Mouse (Mus musculus): ENCODE measurements around the gene Pitpnc1. TPM values are rescaled to one million over a fixed set of nuclear protein-coding genes. Genes with fewer than 3 reads are reported as not detected.
A peak's percentile ranks its signal among the peaks of the same experiment; 100 is the strongest.

Pitpnc1 gene
- polyA plus RNA-seq, 1 experiment from 2014 or later, result 32.1 TPM

DNA sequence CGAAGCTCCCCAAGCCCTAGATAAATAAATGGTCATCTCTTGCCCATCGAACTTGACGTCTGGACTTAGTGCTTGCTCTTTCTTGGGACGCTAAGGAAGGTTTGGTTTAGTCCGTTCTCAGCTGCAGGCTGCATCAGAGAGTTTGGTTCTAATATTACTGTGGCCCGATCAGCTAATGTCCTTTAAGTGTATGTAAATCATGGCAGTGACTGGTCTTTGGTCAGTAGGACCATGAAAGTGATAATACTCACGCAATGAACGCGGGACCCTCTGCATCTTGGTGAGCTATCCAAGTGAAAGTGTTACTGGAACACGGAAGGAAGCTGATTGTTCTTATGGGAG, 9.3 kb upstream of the Pitpnc1 start:
- no peaks in the 10 kb centered on the region for H3K9me3 ChIP-seq
- no peaks in the 10 kb centered on the region for H3K27me3 ChIP-seq
- H3K4me2 ChIP-seq, result peak overlapping the region; percentile 78
- H3K4me1 ChIP-seq, result peaks cover 16% of the 10 kb centered on the region
- H3K27ac ChIP-seq, result peak overlapping the region; percentile 73
- peak overlapping the region; percentile 96 for H3K9ac ChIP-seq
- peak overlapping the region; percentile 83 for H3K4me3 ChIP-seq
- WGBS, result 2% methylated on average over 10 of the region's 10 CpGs
- ATAC-seq (ENCODE audit: insufficient number of reproducible peaks, insufficient read depth, low FRiP score, low TSS enrichment, low read depth), result no peak
- peaks cover 3% of the 10 kb centered on the region for H3K36me3 ChIP-seq

DNA sequence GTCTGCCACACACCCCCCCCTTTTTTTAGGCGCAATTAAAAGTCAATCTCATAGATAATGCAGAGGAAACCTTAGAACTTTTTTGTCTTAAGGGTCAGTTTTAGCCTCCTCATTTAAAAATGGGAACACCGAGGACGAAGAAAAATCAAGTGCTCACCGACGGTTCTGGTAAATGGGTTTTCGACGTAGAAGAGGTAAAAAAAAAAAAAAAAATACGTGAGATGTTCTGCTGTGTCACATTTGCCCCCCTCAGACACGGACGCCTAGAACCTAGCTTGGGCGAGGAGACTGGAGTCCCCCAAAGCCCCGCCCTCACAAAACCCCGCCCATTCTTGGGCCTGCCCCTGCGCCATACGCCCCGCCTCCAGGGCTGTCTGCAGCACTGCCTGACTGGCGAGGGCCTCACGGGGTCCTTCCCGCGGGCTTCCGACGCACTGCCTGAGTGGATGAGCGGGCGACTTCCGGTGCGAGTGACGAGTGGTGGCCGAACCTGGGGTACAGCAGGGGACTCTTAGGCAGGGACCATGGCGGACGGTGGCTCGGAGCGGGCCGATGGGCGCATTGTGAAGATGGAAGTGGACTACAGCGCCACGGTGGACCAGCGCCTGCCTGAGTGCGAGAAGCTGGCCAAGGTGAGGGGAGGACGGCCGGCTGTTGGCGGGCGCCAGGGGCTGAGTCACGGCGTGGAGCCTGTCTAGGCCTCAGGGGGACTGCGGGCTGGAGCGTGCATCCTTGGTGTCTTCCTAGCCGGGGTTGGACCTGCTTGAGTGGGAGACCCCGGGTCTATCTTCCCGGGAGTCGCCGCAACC, 8.8 kb upstream of the Pitpnc1 start, which contains the start of gene Psmd12:
Gene Psmd12 (plus strand): TSS at position 432 of the 809 bp plus-strand sequence.
- under 1% methylated on average over 51 of the region's 51 CpGs for WGBS
- H3K4me1 ChIP-seq, result peaks cover 16% of the 10 kb centered on the region
- H3K9ac ChIP-seq, result peak within 1 kb of the TSS; percentile 96
- H3K27ac ChIP-seq, result peak within 1 kb of the TSS; percentile 73
- ATAC-seq (ENCODE audit: insufficient number of reproducible peaks, insufficient read depth, low FRiP score, low TSS enrichment, low read depth), result peak; percentile 92
- H3K27me3 ChIP-seq, result no peaks in the 10 kb centered on the region
- H3K4me2 ChIP-seq, result peak within 1 kb of the TSS; percentile 78
- peak within 1 kb of the TSS; percentile 83 for H3K4me3 ChIP-seq
- H3K9me3 ChIP-seq, result no peaks in the 10 kb centered on the region
- no peaks in the 10 kb centered on the region for H3K36me3 ChIP-seq

DNA sequence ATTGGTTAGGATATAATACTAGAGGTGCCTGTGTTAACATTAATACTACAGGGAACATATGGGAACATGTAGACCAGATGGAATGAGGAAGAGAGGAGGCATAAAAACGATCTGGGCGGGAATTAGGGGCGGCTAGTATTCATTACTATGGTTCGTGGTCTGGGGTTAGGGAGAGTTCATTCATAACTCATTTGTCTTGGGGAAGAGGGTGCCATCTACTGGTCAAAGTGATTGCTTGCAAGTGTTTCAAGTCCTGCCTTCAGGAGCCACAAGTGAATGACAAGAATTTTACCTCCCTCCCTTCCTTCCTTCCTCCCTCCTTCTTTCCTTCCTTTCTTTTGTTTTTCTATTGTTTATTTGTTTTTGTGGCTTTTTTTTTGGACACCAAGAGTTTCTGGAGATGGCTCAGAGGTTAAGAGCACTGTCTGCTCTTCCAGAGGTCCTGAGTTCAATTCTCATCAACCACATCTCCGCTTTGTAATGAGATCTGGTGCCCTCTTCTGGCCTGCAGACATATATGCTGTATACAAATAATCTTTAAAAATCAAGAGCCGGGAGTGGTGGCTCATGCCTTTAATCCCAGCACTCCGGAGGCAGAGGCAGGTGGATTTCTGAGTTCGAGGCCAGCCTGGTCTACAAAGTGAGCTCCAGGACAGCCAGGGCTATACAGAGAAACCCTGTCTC, 2.8 kb upstream of the Pitpnc1 start:
- no peaks in the 10 kb centered on the region for H3K27me3 ChIP-seq
- no peak overlapping the region for H3K4me3 ChIP-seq
- peaks cover 23% of the 10 kb centered on the region for H3K4me1 ChIP-seq
- no peaks in the 10 kb centered on the region for H3K36me3 ChIP-seq
- 24% methylated on average over 8 of the region's 8 CpGs for WGBS
- peak overlapping the region; percentile 22 for H3K4me2 ChIP-seq
- H3K27ac ChIP-seq, result no peak overlapping the region
- H3K9ac ChIP-seq, result no peak overlapping the region
- no peaks in the 10 kb centered on the region for H3K9me3 ChIP-seq
- ATAC-seq (ENCODE audit: insufficient number of reproducible peaks, insufficient read depth, low FRiP score, low TSS enrichment, low read depth), result no peak

DNA sequence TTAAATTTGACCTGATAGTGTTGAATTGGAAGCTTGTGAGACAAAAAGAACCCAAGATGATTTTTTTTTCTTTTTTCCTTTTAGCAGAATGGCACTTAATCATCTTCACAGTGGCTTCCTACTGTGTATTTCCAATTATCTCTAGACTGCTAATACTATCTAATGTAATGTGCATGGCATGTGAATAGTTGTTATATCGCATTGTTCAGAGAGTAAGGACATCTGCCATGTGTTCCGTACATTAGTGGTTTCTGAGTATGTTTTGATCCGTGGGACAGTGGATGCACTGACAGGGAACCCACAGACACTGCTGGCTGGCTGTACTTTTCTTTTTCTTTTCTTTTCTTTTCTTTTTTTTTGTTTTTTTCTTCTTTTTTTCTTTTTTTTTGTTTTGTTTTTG, 1.8 kb upstream of the Pitpnc1 start:
- WGBS, result 45% methylated on average over 3 of the region's 3 CpGs
- H3K27me3 ChIP-seq, result no peaks in the 10 kb centered on the region
- H3K9ac ChIP-seq, result no peak overlapping the region
- no peak overlapping the region for H3K27ac ChIP-seq
- H3K36me3 ChIP-seq, result no peaks in the 10 kb centered on the region
- ATAC-seq (ENCODE audit: insufficient number of reproducible peaks, insufficient read depth, low FRiP score, low TSS enrichment, low read depth), result no peak
- no peak overlapping the region for H3K4me2 ChIP-seq
- no peak overlapping the region for H3K4me3 ChIP-seq
- H3K4me1 ChIP-seq, result peaks cover 30% of the 10 kb centered on the region
- no peaks in the 10 kb centered on the region for H3K9me3 ChIP-seq

DNA sequence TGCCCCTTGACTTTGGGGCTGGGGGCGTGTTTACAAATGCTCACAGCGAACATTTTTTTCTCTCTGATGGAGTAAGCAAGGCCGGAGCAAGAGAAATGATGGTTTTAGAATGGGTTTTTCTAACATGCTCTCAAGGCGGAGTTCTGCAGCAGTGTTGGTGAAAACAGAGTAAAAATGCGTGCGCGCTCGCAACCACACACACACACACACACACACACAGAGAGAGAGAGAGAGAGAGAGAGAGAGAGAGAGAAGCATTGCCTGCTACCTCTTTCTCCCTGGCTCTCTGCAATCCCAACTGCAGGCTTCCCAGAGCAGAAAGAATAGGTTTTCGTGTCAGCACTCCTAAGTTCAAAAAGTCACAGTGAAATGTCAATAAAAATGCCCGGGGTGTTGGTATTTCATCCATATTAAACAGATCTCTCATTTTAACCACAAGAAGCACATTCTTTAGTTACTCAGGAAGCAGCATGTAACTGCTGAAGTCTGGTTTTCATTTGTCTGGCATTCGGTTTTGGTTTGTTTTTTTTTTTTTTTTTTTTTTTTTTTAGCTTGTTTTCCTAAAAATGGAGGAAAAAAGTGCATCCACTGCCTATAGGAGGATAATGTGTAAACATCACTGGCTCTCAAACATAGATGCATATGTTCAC, 697 bp upstream of the Pitpnc1 start:
- Histone ChIP-seq H3K4me2 (peak overlapping the region; percentile 69), H3K27ac (peak overlapping the region; percentile 98), H3K27me3 (no peaks in the 10 kb centered on the region), H3K9me3 (no peaks in the 10 kb centered on the region), H3K36me3 (no peaks in the 10 kb centered on the region), H3K4me3 (peak overlapping the region; percentile 87), H3K9ac (peak overlapping the region; percentile 90), H3K4me1 (peaks cover 37% of the 10 kb centered on the region)
- no peak for ATAC-seq (ENCODE audit: insufficient number of reproducible peaks, insufficient read depth, low FRiP score, low TSS enrichment, low read depth)
- 2% methylated on average over 11 of the region's 11 CpGs for WGBS

DNA sequence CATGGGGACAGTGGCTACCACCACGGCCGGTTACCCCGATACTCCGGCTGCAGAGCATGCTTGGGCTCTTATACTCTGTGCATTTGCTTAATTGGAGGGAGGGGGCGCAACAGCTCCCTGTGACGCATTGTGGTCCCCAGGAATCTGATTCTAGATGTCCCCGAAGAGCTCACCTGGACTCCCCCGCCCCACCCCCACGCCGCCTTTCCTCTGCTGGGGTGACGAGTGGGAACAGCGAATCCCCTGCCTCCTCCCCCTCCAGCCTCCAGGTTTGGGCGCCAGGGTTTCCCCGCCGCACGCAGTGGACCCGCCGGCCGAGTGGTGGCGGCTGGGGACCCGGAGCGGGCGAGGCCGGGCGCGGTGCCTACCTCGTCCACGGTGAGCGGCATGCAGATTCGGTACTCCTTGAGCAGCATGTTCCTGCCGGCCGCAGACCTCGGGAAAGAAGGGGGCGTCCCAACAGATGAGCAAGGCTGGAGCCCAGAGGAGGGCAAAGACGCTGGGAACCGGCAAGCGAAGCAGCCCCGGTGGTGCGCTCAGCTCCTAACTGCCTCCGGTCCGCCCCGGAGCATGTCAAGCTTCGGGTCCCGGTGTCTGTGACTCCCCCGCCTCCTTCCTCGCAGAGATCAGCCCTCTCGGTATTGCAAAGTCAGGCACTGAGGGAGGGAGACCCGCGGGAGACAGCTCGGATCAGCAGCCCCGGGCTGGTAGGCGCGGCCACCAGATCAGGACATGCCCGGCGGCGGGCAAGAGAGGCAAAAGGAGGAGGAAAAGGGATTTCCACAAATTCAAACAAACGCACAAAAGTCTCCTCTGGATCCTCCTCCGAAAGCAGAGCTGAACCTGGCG, 752 bp downstream of the Pitpnc1 start:
- H3K9ac ChIP-seq, result peak overlapping the region; percentile 90
- WGBS, result under 1% methylated on average over 59 of the region's 59 CpGs
- peak overlapping the region; percentile 69 for H3K4me2 ChIP-seq
- H3K4me1 ChIP-seq, result peaks cover 37% of the 10 kb centered on the region
- peak; percentile 21; the same call in 1 of the 2 replicates for ATAC-seq (ENCODE audit: insufficient number of reproducible peaks, insufficient read depth, low FRiP score, low TSS enrichment, low read depth)
- H3K4me3 ChIP-seq, result peak overlapping the region; percentile 87
- H3K36me3 ChIP-seq, result no peaks in the 10 kb centered on the region
- H3K27me3 ChIP-seq, result no peaks in the 10 kb centered on the region
- peak overlapping the region; percentile 98 for H3K27ac ChIP-seq
- no peaks in the 10 kb centered on the region for H3K9me3 ChIP-seq

DNA sequence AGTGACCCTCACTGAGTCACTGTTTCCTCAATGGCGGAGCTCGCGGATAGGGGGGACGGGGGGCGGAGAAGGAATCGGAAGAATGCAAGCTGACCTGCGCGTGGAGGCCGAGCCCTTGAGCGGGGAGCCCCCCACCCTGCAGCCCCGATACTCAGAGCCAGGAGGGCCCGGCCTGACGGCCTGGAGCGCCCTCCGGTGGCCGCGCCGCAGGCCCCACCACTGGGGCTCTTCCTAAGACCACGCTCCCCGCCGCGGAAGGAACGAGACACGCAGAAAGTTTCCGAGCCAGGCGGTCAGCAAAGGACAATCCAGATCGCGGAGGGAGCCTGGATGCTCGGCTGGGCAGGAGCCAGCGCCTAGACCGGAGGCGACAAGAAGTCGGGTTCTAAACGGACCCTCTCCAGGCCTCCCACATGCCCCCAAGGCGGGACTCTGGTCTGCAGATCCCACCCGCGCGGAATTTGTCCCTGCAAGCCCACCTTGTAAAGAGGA, 1.4 kb downstream of the Pitpnc1 start:
- WGBS, result 0% methylated on average over 37 of the region's 38 CpGs
- peaks cover 37% of the 10 kb centered on the region for H3K4me1 ChIP-seq
- H3K4me3 ChIP-seq, result peak overlapping the region; percentile 87
- peak overlapping the region; percentile 90 for H3K9ac ChIP-seq
- no peaks in the 10 kb centered on the region for H3K27me3 ChIP-seq
- H3K36me3 ChIP-seq, result no peaks in the 10 kb centered on the region
- peak overlapping the region; percentile 98 for H3K27ac ChIP-seq
- H3K9me3 ChIP-seq, result no peaks in the 10 kb centered on the region
- peak overlapping the region; percentile 69 for H3K4me2 ChIP-seq
- peak; percentile 82 for ATAC-seq (ENCODE audit: insufficient number of reproducible peaks, insufficient read depth, low FRiP score, low TSS enrichment, low read depth)

DNA sequence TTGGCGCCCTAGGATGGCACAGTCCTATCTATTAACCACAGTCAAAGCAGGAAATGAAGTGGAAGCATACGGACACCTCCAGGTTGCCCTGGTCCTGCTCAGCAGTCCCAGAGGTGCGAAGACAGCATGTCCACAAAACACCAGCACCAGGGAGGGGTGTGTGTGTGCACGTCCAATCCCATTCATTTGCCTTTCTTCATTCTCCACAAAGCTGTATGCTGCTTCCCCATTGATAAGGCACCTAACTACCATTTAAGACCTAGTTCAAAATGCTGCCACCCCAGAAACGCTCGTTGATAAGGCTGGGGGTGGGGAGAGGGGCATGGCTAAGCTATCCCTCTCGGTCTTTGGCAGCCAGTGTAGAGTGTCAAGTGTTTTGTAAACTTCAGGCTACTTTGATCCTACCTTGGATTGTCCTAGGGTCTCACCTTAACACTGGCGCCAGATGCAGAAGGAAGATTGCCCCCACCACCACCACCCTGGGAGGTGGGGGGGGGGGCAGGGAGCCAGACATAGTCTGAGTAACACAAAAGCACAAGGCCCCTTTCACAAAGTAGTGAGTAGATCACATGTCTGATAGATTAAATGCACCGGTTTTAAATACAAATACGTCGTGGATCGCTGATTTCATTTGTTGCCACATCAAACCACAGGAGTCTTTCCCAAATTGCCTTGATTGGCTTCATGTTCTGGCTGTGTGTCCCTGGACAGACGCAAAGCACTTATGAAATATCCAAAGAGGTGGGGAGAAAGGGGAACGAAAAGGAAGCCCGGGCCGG, 2.1 kb downstream of the Pitpnc1 start:
- ATAC-seq (ENCODE audit: insufficient number of reproducible peaks, insufficient read depth, low FRiP score, low TSS enrichment, low read depth), result no peak
- Histone ChIP-seq H3K4me2 (peak overlapping the region; percentile 69), H3K9me3 (no peaks in the 10 kb centered on the region), H3K27me3 (no peaks in the 10 kb centered on the region), H3K27ac (peak overlapping the region; percentile 98), H3K9ac (peak overlapping the region; percentile 90), H3K4me1 (peaks cover 37% of the 10 kb centered on the region), H3K36me3 (peaks cover 2% of the 10 kb centered on the region; the same call in 1 of the 2 replicates), H3K4me3 (peak overlapping the region; percentile 87)
- 17% methylated on average over 16 of the region's 16 CpGs for WGBS

DNA sequence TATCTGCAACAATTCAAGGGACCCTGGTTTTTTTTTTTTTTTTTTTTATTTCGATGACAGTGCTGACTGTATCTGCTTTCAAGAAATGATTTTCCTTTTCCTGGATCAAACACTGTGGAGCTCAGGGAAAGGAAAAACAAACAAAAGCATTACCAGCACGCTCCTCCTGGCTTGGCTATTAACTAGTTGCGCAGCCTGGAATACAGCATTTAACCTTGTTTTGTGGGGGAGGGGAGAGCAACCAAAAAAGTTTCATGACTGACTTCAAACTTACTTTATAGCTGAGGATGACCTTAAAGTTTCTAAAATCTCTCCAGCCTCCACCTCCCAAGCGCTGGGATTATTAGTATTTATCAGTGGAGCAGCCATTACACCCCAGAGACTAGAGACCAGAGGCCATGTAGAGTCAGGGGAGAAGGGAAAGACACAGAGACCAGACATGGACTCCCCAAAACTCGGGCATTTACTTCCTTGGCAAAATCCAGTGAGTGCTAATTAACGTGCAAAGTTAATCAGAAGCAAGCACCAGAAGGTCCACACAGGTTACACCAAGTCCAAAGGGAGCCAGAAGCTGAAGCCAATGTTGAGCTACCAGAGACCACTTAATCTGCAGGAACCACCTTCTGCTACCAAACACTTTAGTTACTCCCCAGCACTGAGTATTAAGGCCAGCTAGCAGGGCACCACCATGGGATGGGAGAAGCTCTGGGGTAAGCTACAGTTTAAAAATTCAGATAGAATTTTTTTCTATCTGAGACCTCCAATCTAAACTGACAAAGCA, 3.7 kb downstream of the Pitpnc1 start:
- 65% methylated on average over 6 of the region's 6 CpGs for WGBS
- Histone ChIP-seq H3K27ac (no peak overlapping the region), H3K4me1 (peaks cover 27% of the 10 kb centered on the region), H3K9me3 (0 out of 2 replicates have a peak, but pooled peaks cover 3% of the 10 kb centered on the region), H3K36me3 (peaks cover 4% of the 10 kb centered on the region; the same call in 1 of the 2 replicates), H3K4me2 (no peak overlapping the region), H3K9ac (no peak overlapping the region), H3K27me3 (no peaks in the 10 kb centered on the region), H3K4me3 (no peak overlapping the region)
- no peak for ATAC-seq (ENCODE audit: insufficient number of reproducible peaks, insufficient read depth, low FRiP score, low TSS enrichment, low read depth)

DNA sequence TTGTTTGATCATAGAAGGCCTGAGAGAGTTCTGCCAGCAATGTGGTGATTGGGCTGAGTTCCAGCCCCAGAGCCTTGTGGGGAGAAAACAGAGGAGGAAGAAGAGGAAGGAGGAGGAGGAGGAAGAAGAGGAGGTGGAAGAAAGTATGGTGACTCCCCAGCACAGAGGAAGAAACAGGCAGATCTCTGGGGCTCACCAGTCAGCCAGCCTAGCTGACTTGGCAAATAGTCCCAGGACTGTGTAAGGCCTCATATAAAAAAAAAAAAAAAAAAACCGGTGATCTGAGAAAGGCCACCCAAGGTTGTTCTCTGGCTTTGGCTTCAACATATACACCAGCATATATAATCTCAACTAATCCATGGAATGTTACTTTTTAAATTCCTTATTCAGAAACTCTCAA, 4.5 kb downstream of the Pitpnc1 start:
- H3K27ac ChIP-seq, result no peak overlapping the region
- H3K9me3 ChIP-seq, result 0 out of 2 replicates have a peak, but pooled peaks cover 3% of the 10 kb centered on the region
- peaks cover 4% of the 10 kb centered on the region; the same call in 1 of the 2 replicates for H3K36me3 ChIP-seq
- H3K27me3 ChIP-seq, result no peaks in the 10 kb centered on the region
- H3K4me3 ChIP-seq, result no peak overlapping the region
- H3K9ac ChIP-seq, result no peak overlapping the region
- no peak for ATAC-seq (ENCODE audit: insufficient number of reproducible peaks, insufficient read depth, low FRiP score, low TSS enrichment, low read depth)
- H3K4me1 ChIP-seq, result peaks cover 21% of the 10 kb centered on the region
- 62% methylated on average over 1 of the region's 1 CpGs for WGBS
- no peak overlapping the region for H3K4me2 ChIP-seq

Data from embryonic facial prominence, embryonic 13.5 days (tissue).